Mouse (Mus musculus): ENCODE measurements around the gene 4930596D02Rik. TPM values are rescaled to one million over a fixed set of nuclear protein-coding genes. Genes with fewer than 3 reads are reported as not detected.

4930596D02Rik gene
- total RNA-seq (2021) = not detected
- long read RNA-seq = 0 reads

GRCm38 (mm10) chr14:35811878-35812277, at the start of gene 4930596D02Rik:
4930596D02Rik (minus strand) TSS chr14:35811978.
- no peak for DNase-seq (ENCODE audit: low spot score in 2 of 2)

GRCm38 (mm10) chr14:35853254-35853653, 41.5 kb upstream of the 4930596D02Rik start:
- DNase-seq (ENCODE audit: low spot score in 2 of 2) = no peak

- no peak for DNase-seq (ENCODE audit: low spot score in 2 of 2)
These were observed 33.5 kb upstream of the 4930596D02Rik start for GRCm38 (mm10) chr14:35845271-35845670.

GRCm38 (mm10) chr14:35842111-35842721, 30.4 kb upstream of the 4930596D02Rik start:
- DNase-seq (ENCODE audit: low spot score in 2 of 2) = no peak

GRCm38 (mm10) chr14:35792656-35793213, 19.0 kb downstream of the 4930596D02Rik start:
- DNase-seq (ENCODE audit: low spot score in 2 of 2) = peak; percentile 4 to 10

GRCm38 (mm10) chr14:35780033-35780432, 31.7 kb downstream of the 4930596D02Rik start:
- DNase-seq (ENCODE audit: low spot score in 2 of 2) = no peak

GRCm38 (mm10) chr14:35773306-35773705, 38.5 kb downstream of the 4930596D02Rik start:
- DNase-seq (ENCODE audit: low spot score in 2 of 2) = no peak
